Mouse (Mus musculus) spleen, embryonic (tissue): ENCODE data around the gene Atp2a3.

Source experiments
- CTCF ChIA-PET: fragments of 350-600 bp; sonication (Branson Sonifier 250); formaldehyde crosslinking; loops from one replicate; lab custom pipeline; 2022; lab: Charles Lee

The Atp2a3 gene

DNA sequence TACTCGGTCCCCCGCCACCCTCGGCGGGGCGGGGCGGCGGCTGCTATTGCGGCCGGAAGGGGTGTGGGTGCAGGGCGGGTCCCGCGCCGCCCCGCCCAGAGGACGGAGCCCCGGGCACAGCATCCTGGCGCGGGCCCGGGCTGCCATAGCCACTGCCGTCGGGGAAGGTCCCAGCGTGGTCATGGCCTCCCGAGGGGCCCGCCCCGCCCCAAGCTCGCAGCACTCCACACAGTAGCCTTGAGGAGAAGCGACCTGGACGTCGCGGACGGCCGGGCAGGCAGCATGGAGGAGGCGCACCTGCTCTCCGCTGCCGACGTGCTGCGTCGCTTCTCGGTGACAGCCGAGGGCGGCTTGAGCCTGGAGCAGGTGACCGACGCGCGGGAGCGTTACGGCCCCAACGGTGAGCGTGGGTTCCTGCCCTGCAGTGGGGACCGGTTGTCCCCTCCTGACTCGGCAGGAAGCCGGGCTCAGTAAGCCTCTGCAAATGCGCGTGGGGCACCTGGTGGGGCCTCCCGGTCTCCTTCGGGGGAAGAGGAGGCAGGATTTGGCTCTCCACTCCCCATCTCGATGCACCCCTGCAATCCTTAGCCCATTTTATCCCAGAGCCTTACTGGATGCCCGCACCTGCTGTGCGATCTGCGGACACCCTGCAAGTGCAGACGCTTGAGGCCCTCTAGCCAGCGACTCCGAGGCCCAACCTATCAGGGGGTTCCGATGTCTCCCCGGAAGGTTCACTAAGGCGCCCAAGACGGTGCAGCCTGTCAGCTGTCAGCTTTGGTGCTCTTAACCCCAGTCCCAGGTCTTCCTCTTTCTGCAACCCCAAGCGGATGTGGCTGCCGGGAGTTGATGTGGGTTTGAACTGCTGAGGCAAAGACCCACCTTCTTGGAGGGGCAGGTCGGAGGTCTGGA is at the start of gene Atp2a3:
Atp2a3 (plus strand) TSS at position 98 of the 909 bp plus-strand sequence.
- CTCF ChIA-PET: interaction anchor here (0.5 to 0.6 kb wide), 2 partner anchors 37 to 224 kb away, joined by 6 to 14 read pairs; no protein-coding TSS in a partner anchor

DNA sequence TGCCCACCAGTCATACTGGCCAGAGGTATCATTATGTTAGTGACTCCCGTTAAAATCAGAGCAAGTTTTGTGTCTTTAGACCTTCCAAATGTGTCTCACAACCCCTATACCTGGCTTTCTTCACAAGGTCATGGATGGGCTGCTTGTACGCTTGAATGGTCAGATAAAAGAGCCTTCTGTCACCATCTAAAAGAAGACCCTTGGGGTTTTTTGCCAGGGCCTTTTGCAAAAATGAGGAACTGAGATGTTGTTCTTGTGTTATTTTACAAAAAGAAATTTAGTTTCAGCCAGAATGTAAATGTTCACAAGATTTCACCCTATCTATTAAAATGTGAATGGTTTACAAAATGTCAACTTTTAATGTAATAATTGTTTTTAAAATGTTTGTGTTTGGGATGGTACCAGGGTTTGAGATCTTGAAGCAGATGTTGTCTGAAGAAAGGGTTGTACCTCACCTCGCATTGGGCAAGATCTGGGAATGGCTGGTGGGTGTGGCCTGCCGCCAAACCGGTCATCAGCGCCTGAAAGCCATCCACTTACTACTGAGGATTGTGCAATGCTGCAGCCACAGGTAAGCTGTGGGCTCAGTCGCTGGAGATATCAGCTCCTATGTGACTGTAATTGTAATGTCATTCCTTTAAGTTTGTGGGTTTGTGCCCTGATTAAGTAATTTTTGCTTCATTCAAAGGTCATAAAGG is 43.5 kb upstream of the Atp2a3 start:
- CTCF ChIA-PET: interaction anchor here (1.1 kb wide), 1 partner anchor 9 kb away, joined by 6 read pairs; no protein-coding TSS in a partner anchor

DNA sequence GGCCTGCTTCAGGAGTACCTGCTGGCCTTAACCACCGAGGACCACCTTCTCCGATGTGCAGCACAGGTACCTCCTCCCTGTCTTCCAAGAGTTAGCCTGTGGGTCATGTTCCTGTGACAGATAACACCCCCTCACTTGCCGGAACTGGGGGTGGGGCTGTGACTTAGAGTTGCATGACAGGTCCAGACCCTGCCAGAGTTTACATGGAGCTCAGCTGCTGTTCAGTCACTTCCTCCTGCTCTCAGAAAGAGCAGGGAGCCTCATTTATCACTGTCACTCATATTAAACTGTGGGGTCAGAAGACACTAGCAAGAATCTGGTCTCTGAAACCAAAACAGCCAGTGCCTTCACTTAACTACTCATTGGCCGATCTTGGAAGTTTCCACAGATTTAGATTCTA is 37.9 kb upstream of the Atp2a3 start:
- CTCF ChIA-PET: interaction anchor here (0.8 kb wide), 1 partner anchor 31 kb away, joined by 3 read pairs; no protein-coding TSS in a partner anchor

DNA sequence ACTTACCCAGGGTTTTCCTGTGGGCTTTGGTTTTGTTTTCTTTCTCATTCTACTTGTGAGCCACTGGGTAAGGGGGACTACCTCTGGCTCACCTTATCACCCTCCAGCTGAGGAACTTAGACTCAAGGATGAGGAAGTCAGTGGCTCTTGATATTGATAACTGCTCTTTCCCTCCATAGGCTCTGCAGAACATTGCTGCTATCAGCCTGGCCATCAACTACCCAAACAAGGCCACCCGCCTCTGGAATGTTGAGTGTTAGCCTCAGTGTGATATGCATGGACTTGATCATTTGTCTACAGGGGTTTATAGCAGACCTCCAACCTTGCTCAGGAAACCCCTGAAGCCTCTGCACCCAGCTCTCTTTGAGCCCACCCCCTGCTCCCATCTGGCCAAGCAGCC is 36.5 kb upstream of the Atp2a3 start:
- CTCF ChIA-PET: interaction anchor here (0.7 kb wide), 1 partner anchor 128 kb away, joined by 3 read pairs; no protein-coding TSS in a partner anchor

DNA sequence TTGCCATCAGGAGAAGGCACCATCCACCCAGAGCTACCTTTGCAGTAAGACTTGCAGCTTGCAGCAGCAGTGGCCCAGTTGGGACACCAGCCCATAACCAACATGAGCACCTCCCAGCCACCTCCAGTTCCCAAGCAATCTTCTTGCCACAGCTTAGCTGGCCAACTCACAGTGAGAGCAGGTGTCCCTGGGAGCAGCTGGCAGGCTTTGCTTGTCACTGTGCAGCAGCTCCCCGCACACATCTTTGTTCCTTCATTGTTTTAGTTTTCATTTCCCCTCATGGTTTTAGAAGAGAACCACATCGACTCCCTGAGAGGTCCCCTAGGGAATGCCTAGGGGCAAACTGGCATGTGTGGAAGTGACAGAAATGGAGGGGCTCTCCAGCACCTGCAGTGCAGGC is 35.9 kb upstream of the Atp2a3 start:
- CTCF ChIA-PET: interaction anchor here (0.7 kb wide), 1 partner anchor 127 kb away, joined by 3 read pairs; no protein-coding TSS in a partner anchor

DNA sequence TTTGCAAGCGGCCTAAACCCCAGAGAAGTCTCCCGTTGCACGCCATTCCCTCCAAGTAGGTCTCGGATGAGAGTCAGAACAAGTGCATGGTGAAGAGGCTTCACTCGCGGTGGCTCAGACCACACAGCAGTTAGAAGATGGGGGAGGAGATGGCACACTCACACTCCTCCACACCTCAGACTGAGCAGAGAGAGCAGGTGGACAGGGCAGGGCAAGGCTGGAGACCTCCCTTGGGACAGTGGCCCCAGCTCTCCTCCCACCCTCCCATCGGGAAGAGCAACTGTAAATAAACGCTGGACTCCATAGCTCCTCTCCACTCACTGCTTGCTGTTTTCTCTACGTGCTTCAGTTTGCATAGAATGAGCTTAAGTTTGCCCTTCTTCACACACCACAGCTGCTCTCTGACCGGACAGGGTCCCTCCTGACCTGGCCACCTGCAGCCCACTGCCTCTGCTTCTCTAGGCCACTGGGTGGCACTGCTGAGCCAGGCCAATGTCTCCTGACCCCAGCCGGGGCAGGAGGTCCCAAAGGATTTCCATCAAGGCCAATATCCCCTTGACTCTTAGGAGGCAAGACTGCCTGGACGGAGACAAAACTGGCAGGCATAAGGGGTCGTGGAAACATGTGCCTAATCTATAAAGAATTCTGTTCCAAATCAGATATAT is 34.6 kb upstream of the Atp2a3 start:
- CTCF ChIA-PET: interaction anchor here (0.6 to 1.0 kb wide), 3 partner anchors 8 to 57 kb away, joined by 3 to 6 read pairs (median 5); no protein-coding TSS in a partner anchor

DNA sequence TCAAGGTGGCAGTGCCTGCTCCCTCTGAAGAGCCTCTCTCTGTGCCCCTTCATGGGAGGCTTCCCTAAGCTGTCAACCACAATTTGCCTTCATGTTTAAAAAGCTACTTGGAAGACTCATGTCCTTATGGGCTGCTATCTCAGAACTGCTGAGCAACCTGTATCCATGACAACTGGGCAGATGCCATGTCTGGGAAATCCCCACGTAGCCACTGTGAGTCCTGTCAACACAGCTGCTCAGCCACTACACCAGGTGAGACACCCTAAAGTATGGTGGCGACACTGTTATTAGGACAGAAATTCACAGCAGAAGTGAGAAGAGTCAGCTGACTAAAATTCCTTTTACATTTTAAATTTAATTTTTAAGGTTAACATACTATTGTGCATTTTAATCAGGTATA is 32.5 kb upstream of the Atp2a3 start:
- CTCF ChIA-PET: no interaction called here

DNA sequence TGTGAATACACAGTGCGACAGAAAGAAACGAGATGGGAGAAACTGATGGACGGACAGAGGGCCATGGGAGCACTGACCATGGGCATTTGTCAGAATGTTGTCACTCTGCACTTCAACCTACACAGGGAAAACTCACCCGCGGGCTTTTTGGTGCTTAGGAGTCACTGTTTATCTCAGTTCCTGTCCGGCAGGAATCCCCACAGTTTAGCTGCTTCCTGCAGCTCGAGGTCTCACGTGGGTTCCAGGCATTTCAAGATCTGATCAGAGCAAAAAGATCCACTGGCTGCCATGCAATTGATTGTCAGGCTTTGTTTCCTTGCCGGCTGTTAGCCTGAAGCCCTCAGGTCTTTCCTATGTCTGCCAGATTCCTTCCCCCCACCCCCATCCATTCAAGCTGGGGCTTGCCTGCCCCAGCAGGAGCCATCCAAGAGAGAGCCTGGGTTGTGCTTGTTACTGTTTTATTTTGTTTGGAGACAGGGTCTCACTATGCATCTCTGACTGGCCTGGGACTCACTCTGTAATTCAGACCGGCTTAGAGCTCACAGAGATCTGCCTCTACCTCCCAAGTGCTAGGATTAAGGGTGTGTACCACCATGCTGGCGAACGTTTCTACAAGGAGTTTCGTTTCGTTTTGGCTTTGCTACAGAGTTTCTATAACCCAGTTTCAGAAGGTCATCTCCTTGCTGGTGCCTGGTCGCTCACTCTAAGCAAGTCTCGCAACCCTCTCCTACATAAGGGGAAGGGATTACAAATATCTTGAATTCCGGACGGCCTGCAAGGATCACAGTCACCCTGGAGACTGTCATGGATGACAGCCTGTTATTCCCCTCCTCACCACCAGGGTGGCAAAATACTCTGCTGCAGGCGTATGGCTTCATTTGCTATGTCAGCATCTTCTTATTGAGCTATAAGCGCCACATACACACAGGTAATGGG is 20.5 kb upstream of the Atp2a3 start:
- CTCF ChIA-PET: interaction anchor here (0.7 kb wide), 2 partner anchors 10 to 108 kb away, joined by 3 to 4 read pairs; no protein-coding TSS in a partner anchor

DNA sequence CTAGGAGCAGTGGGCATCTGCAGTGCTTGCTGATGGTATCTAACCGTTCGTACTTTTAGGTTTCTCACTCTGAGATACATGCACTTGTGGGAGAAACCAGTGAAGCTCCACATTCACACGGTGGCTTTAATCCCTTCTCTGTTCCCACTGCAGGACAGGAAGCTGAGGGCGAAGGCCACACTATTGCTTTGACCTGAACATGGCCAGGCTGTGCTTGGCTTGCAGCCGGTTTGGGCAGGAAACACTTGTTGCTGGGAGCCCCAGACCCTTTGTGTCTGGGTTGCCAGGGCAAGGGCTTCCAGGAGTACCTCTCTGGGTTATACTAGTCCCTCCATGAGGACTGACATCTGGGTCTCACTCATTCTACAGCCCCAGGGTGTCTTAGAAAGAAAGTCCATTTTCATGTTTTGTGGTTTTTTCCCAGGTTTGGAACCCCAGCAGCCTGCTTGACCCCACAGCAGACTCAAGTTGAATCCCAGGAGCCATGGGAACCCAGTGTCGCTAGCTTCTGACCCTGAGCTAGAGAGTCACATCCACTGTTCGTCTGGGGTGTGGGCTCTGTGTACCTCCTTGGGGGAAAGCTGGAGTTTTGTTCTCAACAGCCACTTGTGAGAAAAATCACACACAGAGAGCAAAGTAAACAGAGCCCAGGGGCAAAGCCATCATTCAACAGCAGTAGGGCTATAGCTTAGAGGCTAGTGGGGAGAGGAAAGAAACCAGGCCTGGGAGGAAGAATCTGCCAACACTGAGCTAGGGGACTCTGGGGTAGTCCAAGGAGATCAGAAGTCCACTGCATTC is 15.8 kb upstream of the Atp2a3 start:
- CTCF ChIA-PET: no interaction called here

DNA sequence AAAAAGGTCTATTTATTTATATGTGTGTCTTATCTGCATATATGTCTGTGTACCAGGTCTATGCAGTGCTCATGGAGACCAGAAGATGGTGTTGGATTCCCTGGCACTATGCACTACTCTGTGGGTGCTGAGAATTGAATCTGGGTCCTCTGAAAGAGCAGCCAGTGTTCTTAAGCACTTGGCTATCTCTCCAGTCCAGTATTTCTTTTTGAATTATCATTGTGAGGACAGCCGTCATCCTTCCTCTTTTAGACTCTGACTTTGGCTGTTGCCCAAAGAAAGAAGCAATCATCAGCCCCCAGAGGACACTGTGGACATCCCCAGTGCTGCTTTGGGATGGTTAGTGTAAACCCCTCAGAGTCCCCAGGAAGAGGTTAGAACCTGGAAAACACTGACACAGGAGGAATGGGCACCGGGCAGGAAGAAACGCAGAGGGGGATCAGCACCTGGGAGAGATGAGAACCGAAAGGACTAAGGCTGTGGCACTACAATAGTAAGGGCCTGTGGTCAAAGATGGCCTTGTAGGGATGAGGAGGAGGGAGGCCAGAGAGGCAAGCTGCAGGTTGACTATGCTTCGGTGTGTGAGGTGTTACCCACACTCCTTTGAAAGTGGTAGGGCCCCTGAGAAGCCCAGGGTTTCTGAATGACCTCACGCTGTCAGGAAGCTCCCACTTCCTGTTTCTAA is 15.0 kb upstream of the Atp2a3 start:
- CTCF ChIA-PET: interaction anchor here (0.6 kb wide), 1 partner anchor 108 kb away, joined by 3 read pairs; no protein-coding TSS in a partner anchor

DNA sequence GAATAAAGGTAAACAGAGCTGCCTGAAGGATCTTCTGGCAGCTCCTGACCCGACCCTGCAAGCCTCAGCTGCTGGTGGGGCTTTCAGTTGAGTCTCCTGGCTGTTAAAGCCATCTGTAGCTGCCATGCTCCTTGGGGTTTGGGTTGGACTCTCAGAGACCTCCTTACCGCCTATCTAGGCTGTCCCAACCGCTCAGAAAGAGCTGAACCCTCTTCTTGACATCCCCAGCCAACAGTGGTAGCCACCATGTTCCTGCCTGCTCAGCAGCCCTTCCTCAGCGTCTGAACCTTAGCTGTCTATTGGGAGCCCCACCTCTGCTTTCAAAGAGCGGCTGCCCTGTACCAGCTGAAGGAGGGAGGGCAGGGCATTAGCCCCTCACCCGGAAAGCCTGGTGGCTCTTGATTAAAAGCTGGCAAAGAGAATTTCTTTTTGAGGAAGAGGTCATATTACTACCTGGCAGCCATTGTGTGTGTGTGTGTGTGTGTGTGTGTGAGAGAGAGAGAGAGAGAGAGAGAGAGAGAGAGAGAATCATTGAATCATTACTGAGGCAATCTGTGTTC is 14.3 kb upstream of the Atp2a3 start:
- CTCF ChIA-PET: interaction anchor here (0.6 to 0.9 kb wide), 2 partner anchors 41 to 108 kb away, joined by 3 to 5 read pairs; no protein-coding TSS in a partner anchor

DNA sequence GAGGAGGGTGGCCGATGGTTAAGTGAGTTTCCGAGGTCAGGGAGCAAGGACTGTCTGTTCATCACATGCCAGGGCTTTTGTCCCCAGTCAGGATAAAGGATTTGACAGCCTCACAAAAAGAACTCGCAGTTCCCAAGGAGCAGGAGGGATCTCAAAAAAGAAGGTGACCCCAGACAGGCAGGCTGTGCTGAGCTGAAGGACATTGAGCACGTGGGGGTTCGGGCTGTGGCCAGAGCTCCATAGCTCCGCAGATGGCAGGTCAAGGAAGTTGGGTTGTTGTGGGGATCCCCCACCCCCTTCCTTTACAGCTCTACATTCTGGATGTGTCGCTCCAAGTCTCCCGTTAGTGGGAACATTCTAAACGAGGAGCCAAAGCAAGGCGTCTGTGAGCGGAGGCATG is 13.1 kb upstream of the Atp2a3 start:
- CTCF ChIA-PET: interaction anchor here (0.9 kb wide), 1 partner anchor 40 kb away, joined by 5 read pairs; no protein-coding TSS in a partner anchor

DNA sequence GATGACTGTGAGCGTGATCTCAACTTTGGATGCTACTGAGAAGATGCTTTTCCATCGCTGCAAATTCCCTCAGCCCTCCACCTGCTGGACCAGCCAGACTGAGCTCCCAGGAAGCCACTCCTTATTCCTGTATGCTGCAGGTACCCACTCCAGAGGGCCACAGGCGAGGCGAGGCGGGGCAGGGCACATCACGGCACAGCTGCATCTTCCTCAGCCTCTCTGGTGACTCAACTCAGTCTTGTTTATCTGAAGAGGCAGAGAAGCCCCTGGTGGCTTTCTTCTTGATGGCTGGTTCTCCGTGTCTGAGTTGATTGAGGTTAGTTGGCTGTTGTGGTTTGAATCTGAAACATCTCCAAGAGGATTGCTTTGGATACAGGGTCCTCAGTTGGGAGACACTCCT is 12.7 kb upstream of the Atp2a3 start:
- CTCF ChIA-PET: no interaction called here

DNA sequence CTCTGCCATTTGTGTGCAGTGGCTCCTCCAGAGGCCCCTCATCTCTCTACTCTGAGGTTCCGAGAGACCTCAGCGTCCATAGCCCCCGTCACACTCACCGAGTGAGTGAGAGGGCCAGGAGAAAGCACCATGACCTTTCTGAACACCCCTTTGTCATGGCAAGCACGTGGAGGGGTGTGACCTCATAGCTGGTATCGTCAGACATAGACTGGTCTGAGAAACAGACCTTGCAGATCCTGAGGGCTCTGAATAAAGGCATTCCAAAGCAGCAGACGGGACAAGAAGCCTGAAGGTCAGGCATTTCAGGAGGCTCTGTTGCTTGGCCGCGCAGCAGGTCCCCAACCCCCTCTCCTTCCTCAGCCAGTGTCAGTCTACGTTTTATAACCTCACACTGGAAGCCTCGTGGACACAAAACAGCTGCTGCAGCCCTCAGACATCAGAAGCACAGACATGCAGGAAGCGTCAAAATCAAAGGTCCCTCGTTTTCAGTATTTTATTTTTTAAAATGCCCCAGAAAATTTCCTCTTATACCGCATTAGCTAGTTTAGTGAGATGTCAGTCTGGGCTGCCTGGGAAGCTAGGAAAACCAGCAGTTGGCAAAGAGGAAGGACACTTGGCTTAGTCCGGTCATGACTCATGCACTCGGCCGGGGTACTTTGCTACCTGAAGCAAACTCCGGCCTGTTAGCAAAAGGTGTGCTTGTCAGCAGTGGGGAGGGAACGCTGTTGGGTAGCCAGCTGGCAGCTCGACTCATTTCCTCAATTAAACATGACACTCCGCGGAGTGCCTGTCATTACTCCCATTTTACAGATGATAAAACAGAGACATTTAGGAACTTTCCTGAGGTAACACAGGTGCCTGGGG is 9.6 kb upstream of the Atp2a3 start:
- CTCF ChIA-PET: no interaction called here

DNA sequence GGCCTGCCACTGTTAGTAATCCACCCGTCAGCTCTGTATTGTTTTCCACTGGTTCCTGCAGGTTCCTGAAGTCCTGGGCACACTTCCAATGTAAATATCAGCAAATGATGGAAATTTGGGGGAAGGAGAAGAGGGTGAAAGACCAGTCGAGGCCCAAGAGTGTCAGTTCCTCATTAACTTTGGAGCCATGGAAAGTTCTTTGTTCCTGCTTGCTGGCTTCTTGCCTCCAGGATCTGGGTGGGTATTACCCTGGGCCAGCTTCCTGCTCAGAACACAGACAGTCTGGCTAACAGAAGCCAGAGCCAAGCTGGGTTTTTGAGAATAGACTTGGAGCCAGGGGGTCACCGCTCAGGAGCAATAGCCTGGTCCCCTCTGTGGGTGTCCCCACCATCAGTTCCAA is 8.7 kb upstream of the Atp2a3 start:
- CTCF ChIA-PET: no interaction called here

DNA sequence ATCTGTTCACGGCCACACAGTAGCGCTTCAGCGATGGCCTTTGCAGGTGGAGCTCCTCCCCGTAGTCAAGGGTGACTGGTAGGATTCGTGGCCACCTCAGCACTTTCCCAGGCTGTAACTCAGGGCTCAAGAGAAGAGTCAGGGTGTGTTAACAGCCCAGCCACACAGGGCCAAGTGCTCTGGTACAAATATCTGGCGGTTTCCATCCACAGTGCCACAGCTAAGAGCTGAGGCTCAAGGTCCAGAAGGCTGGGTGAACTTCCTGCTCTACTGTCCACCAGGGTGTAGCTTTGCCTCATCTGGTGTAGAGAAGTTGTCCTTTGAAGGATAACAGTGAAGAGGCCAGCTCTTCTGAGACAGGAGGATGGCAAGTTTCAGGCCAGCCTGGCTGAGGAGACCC is 8.3 kb upstream of the Atp2a3 start:
- CTCF ChIA-PET: interaction anchor here (0.5 kb wide), 1 partner anchor 34 kb away, joined by 3 read pairs; no protein-coding TSS in a partner anchor

DNA sequence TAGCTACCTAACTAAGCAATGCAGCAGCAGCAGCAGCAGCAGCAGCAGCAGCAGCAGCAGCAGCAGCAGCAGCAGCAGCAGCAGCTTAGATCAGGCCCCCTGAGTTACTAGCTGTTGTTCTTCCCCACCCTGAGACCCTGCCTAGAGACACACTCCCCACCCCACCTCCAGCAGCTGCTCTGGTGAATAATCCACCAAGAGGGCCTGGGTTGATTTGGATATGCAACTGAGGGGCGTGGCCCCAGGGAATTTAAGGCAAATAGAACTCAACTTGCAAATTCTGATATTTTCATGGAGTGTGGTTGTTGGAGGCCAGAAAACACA is 7.9 kb upstream of the Atp2a3 start:
- CTCF ChIA-PET: interaction anchor here (0.5 to 1.1 kb wide), 2 partner anchors 10 to 35 kb away, joined by 3 to 4 read pairs; no protein-coding TSS in a partner anchor
